Mouse (Mus musculus): Measurements from ENCODE around the gene 1700020L24Rik. TPM values are rescaled to one million over a fixed set of nuclear protein-coding genes. Genes with fewer than 3 reads are reported as not detected.

1700020L24Rik gene
- polyA plus RNA-seq, 1 experiment, result not detected

DNA sequence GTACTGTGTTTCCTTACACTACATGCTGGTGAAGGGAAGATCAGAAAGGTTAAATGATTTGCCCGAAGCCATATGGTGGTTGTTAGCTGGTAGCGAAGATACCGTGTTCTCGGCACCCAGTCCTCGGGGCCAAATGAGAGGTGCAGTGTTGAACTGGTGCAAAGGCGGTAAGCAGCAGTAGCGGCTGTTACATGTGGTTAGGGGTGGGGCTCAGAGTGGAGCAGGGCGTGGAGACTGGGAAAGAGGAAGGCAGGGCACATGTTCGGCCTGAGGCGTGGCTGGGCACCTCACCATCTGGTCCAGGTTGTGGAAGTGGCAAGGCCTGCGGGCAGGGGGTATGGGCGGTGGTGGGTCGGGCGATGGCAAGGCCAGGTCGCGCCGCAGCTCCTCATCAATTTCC lies 10.5 kb upstream of the 1700020L24Rik start:
- TF ChIP-seq GATA1 (IDR thresholded peaks at IDR 0.05; ENCODE audit: low read length), result no peak

DNA sequence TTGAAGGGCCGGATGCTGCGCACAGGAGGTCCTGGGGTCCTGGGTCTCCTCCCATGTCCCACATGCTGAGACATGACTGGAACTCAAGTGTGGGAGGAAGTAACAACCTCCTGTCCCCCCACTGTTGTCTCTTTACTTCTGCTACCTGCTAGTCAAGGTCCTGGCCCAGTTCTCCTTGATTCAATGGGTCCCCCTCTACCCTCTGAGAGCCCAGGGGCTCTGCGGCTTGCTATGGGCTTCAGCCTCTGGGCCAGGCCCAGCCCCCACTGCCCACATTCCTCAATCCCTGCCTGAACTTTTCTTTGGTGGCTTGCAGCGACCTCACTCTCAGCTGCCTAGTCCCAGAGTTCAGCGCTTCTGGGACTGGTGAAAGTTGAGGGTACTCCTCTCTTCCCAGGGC lies 8.1 kb upstream of the 1700020L24Rik start, which contains the start of gene Gas2l2:
Gene Gas2l2, minus strand, starts transcription at position 101 of the 400 bp plus-strand sequence.
- no peak for TF ChIP-seq GATA1 (IDR thresholded peaks at IDR 0.05; ENCODE audit: low read length)

DNA sequence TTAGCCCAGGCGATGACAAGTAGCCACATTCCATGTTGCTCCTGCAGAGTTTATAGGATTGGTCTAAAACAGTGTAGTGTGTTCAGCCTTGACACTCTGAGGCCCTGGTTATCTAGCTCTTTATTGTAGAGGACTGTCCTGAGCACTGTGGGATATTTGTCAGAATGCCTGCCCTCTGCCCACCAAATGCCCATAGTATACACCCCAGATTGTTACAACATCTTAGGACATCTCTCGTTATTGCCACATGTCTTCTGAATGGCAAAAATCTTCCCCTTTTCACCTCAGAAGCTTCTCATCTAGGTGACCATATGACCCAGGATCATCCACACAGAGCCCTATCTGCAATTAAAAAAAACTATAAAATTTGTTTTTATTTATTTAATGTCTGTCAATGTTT lies 4.9 kb upstream of the 1700020L24Rik start:
- TF ChIP-seq GATA1 (IDR thresholded peaks at IDR 0.05; ENCODE audit: low read length), result no peak

DNA sequence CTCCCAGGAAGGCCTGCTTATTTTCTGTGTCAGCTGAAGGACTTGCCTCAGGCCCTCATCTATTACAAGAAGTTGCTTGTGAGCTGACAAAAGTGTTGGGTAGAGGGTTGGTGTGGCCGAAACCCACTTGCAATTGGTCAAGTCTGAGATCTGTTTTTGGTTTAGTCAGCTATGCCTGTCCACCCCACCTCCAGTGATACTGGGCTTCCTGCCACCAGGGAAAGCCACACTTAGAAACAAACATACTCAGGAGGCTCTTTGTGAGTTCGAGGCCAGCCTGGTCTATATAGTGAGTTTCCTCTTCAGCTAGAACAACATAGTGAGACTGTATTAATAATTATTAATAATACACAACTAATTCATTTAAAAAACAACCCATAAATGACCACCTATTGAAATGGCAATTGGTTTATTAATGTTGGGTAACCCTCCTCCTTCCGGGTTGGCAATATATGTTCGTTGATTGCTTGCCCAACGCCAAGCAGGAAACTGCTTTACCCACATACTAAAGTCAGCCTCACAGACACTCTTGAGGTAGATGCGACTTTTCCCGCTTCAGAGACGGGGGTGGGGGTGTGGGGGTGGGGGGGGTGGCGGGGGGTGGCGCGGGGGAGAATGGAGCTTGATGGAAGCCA lies 2.1 kb downstream of the 1700020L24Rik start:
- TF ChIP-seq GATA1 (IDR thresholded peaks at IDR 0.05; ENCODE audit: low read length), result no peak

DNA sequence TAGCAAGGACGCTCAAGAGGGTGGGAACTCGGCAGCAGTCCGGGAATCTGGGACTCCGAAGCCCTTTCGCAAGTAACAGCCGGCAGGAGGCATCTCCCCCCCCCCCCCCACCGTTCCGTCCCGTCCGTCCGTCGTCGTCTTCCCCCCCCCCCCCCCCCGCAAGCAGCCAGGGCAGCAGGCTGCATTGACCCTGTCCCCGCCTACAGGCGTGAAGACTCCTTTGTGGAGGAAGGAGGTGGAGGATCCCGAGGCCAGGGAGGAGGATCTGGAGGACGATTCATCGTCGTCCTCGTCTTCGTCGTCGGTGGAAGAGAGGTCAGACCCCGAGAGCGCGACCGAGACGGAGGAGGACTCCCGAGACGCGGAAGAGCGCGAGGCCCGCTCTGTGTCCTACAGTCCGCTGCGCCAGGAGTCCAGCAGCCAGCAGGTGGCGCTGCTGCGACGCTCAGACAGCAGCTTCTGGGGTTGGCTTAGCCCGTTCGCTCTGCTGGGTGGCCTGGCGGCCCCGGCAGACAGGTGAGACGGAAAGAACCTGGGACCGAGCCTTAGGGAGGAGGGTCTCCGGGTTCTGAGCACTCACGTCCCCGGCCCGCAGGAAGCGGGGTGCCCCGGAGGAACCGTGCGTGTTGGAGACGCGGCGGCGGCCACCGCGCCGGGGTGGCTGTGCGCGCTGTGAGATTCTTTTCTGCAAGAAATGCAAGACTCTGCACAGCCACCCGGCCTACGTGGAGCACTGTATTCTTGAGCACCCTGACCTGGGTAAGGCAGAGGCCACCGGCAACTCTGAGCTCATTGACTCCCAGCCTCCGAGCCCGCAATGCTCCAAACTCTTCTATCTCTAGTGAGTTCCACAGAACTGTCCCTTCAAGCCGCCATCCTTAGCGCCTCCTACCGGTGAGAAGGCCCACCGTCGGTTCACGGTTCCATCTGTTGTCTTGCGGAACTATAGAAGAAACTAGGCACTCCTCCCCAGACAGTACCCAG lies 2.9 kb downstream of the 1700020L24Rik start:
- no peak for TF ChIP-seq GATA1 (IDR thresholded peaks at IDR 0.05; ENCODE audit: low read length)

DNA sequence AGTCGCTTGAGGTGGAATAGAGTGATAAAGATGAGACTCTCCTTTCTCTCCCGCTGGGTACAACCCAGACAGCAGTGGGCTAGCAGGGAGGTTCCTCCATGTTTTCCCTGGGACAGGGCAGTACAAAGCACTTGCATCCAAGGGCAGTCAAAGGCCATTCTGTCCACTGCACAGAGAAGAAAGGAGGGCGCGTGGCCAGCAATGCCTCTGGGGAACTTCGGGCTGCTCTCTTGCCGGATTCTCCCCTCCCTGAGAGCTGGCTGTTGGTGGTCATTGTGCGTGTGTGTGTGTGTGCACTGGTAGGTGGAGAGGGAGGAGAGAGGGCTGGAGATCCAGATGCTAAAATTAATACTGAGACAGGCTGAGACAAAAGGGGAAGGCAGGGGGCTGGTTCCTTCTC lies 3.8 kb downstream of the 1700020L24Rik start:
- no peak for TF ChIP-seq GATA1 (IDR thresholded peaks at IDR 0.05; ENCODE audit: low read length)

DNA sequence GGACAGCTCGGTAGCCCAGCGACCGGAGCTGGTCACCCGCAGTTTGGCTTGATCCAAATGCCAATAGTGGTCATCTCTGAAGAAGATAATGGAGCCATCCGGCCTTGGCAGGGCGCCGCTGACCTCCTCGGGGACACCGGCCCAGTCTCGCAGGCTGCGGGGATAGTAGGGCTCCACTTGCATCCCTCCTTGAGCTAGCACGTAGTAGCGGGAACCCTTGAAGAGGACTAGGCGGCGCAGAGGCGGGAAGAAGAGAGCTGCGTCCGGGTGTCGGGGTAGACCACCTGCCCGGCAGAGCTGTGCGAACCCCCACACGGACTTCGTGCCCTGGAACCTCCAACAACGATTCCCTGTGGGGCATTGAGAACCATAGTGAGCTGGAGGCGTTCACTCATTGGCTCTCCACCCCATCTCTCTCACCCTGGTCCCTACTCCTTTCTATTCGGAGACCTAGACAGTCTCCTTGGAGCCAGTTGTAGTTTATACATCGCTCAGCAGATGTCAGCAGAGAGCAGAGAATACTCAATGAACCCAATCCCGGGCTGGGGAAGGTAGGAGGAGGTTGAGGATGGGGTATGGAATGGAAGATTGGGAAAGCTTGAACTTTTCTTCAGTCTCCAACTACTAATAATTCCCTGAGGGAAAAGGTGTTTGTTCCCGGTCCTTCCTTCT lies 5.3 kb downstream of the 1700020L24Rik start:
- TF ChIP-seq GATA1 (IDR thresholded peaks at IDR 0.05; ENCODE audit: low read length), result no peak

DNA sequence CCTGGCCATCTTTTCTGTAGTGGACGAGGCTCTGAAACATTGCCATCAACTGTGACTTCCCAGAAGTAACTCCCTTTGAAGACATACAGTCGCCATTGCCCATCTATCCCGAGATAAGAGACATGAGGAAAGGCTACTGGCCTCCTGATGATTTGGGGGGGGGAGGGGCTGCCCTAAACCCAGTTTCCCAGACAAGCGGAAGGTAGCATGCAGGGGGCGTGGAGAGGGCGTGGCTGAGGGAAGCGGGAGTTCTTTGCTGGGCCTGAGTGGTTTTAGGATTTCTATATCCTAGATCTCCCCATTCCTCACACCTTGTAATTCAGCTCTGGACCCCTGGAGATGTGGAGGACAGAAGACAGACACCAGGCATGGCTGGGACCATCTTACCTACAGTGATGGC lies 6.3 kb downstream of the 1700020L24Rik start:
- no peak for TF ChIP-seq GATA1 (IDR thresholded peaks at IDR 0.05; ENCODE audit: low read length)

DNA sequence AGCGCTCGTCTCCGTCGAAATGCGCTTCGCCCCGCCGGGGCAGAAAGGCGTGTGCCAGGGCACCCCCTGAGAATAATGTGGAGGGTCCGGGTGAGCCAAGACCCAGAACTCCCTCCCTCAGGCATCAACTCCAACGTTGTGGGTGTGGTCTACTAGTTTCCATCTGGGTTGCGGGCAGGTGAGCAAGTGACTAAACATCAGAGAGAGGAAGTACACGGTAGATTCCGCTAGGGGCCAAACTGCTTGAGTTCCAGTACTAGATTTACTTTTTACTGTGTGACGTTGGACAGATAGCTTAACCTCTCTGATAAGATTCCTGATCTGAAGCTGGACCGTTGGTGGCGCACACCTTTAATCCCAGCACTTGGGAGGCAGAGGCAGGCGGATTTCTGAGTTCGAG lies 7.5 kb downstream of the 1700020L24Rik start:
- no peak for TF ChIP-seq GATA1 (IDR thresholded peaks at IDR 0.05; ENCODE audit: low read length)

DNA sequence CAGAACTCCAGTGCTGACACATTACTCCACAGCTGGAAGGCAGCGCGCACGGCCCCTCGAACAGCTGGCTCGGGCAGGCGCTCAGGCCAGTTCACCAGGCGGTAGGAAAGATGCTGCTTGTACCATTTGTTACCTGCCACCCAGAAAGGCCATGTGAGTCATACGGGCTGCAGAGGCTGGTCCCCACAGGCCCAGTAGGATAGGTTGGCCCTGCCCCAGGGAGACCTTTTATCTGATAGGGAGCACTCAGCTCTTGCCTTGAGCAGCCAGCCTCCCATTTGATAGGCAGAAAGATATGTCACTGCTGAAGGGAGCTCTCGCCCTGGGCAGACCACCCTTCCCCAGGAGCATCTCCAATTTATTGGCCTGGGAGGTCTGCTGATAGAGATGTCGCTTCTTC lies 10.1 kb downstream of the 1700020L24Rik start:
- TF ChIP-seq GATA1 (IDR thresholded peaks at IDR 0.05; ENCODE audit: low read length), result no peak

DNA sequence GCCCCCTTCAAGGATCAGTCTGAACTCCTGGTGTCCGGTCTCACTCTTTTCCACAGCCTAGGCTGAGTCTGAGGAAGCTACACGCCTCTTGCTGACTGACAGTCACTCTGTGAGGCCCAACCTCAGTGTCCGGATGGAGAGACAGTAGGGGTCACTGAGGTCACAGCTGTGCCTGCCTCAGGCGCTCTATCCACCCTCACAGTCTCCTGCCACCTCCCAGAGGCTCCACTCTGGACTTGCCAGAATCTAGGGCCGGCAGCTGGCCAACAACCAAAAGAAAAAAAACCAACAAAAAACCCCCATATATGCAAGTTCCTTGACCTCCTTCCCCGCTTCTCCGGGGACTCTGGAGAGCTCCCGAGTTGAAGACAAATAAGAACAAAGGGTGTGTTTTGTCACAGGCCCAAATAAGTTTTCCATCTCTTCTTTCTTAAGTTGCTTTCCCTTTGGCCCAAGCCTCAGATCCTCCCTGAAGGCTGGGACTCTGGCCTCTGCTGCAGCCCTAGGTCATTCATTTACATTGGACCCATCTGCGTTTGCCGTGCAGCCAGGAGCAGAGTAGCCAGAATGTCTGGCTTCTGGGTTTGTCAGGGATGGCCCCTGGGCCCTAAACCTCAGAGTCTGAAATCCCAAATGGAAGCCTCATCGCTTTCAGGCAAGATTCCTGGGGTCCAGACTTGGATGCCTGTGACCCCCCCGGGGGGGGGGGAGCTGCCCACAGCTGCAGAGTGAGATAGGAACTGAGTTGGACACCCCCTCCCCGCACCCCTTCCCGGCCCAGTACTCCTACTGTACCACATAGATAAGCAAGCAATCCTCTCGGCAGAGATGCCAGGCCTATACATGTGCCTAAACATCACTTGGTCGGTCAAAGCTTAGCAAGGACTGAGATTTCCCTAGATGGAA lies 10.8 kb downstream of the 1700020L24Rik start:
- TF ChIP-seq GATA1 (IDR thresholded peaks at IDR 0.05; ENCODE audit: low read length), result no peak

DNA sequence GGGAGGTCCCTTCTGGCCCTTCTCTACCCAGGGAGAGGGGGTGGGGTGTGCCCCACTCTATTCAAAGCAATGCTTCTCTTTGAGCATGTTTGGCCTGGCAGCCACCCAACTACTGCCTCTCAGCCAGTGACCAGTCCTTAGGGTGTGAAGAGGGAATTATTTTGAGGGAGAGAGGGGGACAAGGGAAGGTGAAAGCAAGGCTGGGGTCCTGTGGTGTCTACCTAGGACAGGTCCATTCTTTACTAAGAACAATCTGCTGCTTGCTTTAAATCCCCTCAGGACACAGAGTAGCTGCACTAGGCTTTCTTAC lies 11.4 kb downstream of the 1700020L24Rik start:
- no peak for TF ChIP-seq GATA1 (IDR thresholded peaks at IDR 0.05; ENCODE audit: low read length)

DNA sequence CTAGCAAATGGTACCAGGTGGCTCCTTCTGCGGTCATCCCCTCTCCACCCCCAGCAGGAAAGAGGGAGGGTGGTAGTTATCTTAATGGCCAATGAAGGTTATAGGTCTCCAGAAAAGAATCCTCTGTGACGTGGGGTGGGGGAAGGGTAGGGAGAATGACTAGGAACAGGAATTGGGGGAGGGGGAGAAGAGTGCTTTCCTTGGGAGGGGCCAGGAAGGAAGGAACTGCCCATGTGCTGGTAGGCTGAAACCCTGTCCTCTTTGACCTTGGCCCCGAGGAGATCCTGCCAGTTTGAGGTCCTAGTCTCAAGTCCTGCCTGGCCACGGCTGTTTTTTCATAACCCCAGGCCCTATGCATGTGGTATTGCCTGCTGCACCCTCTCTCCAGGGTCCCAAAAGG lies 11.8 kb downstream of the 1700020L24Rik start:
- TF ChIP-seq GATA1 (IDR thresholded peaks at IDR 0.05; ENCODE audit: low read length), result no peak

DNA sequence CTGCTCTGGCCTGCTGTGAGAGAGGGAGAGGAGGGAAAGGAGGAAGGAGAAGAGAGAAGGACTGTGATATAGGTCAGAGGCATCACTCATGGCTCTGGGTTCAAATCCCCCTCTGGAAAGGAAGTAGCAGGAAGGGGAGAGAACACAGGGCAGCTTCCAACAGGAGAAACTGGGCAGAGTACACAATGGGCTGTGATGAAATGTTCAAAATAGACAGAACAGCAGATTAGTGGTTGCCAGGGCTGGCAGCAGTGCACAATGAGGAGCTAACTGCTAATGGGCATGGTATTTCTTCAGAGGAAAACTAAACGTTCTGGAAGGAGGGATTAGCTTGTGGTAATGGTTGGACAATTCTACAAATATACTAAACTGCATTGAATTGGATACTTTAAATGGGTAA lies 13.1 kb downstream of the 1700020L24Rik start:
- TF ChIP-seq GATA1 (IDR thresholded peaks at IDR 0.05; ENCODE audit: low read length), result no peak

DNA sequence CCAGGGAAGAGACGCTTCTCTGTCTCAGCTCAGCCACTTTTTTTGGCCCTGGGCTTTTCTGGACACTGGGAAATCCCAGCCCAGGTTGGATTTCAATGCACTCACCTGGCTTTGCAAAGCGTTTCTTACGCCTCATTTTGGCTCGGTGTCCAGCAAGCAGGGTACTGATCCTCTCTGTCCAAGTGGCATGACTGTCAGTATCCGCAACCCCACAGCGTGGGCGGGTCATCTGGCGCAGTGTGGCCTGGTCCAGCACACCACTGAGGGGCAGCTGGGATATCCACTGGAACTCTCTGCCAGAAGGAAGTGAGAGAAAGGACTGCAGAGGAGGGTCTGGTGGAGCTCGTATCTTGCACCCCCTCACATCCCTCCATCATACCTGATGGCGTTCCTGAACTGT lies 13.8 kb downstream of the 1700020L24Rik start:
- TF ChIP-seq GATA1 (IDR thresholded peaks at IDR 0.05; ENCODE audit: low read length), result no peak
